Mouse (Mus musculus) stomach, postnatal 0 days (tissue): ENCODE measurements around the gene Rps29. TPM values are rescaled to one million over a fixed set of nuclear protein-coding genes. Genes with fewer than 3 reads are reported as not detected.
"Not testable (repeated sequence)": the region's sequence is repeated elsewhere in the genome, so short reads cannot be mapped to it uniquely, and the experiment has no call there.

Experiments
- ATAC-seq: fragments of 200-750 bp; cut with Nextera tagmentation; 2 replicates; pipeline ENCODE4 v1.8.0; 2017; ENCODE audit not compliant: low FRiP score, low TSS enrichment
- DNase-seq: peaks from one replicate; pipeline ENCODE4 v3.0.0-alpha.2; 2016; ENCODE audit warnings: low spot score
- H3K27ac ChIP-seq: fragments of 300-500 bp; sonication (generic); replicated peaks from 2 replicates; pipeline ENCODE4 v1.5.1; 2014; ENCODE audit warnings: mild to moderate bottlenecking, control low read depth
- H3K27me3 ChIP-seq: fragments of 300-500 bp; sonication (generic); 2 replicates; pipeline ENCODE4 v1.6.1; 2014; ENCODE audit warnings: low read length; ENCODE audit not compliant: control insufficient read depth, insufficient read depth
- H3K36me3 ChIP-seq: fragments of 300-500 bp; sonication (generic); 2 replicates; pipeline ENCODE4 v1.6.1; 2014; ENCODE audit warnings: low read length, mixed read lengths; ENCODE audit not compliant: control insufficient read depth, insufficient read depth
- H3K4me1 ChIP-seq: fragments of 300-500 bp; sonication (generic); replicated peaks from 2 replicates; pipeline ENCODE4 v1.6.1; 2014; ENCODE audit warnings: antibody characterized with exemption; ENCODE audit not compliant: control insufficient read depth, insufficient read depth
- H3K4me2 ChIP-seq: fragments of 300-500 bp; sonication (generic); replicated peaks from 2 replicates; pipeline ENCODE4 v1.6.1; 2014; ENCODE audit warnings: low read depth, mild to moderate bottlenecking, control low read depth, moderate library complexity
- H3K4me3 ChIP-seq: fragments of 300-500 bp; sonication (generic); 2 replicates; pipeline ENCODE4 v1.5.1; 2014; ENCODE audit warnings: low read depth, low read length, control low read depth
- H3K9ac ChIP-seq: fragments of 300-500 bp; sonication (generic); 2 replicates; pipeline ENCODE4 v1.6.1; 2014; ENCODE audit warnings: mild to moderate bottlenecking, low read length, control low read depth, mixed read lengths
- H3K9me3 ChIP-seq: fragments of 300-500 bp; sonication (generic); 2 replicates; pipeline ENCODE4 v1.6.1; 2016; ENCODE audit warnings: low read length; ENCODE audit not compliant: control insufficient read depth
- CTCF ChIP-seq: IDR thresholded peaks from 2 replicates; pipeline ENCODE4 v1.5.1; 2016; ENCODE audit warnings: antibody characterized with exemption, low read depth, mild to moderate bottlenecking, moderate library complexity
- EP300 ChIP-seq: optimal IDR thresholded peaks from 2 replicates; pipeline ENCODE3; 2016; ENCODE audit warnings: antibody characterized with exemption
- WGBS: fragments of 180-500 bp; shearing (Covaris S2); extraction: QIAGEN DNeasy Blood & Tissue Kit; methylation state at CpG from one replicate; pipeline ENCODE4 v1.1.7; 2014; 5-methylcytosine and 5-hydroxymethylcytosine counted together
- polyA plus RNA-seq: library from polyadenylated mRNA; unstranded; fragments of >200 nt; fragmentation: Nextera tagmentation; extraction: Ambion mirVana; gene quantifications from 2 replicates; pipeline ENCODE4 v1.2.1, GENCODE M21; 2015

Gene Rps29
- polyA plus RNA-seq, 1 experiment from 2014 or later = 2,229 TPM

GRCm38 (mm10) chr12:69175975-69176374 lies 17.0 kb upstream of the Rps29 start:
- H3K36me3 ChIP-seq = no peaks in the 10 kb centered on the region
- 80% methylated on average over 3 of the region's 3 CpGs for WGBS
- no peaks in the 10 kb centered on the region for H3K4me1 ChIP-seq
- no peaks in the 10 kb centered on the region for H3K27me3 ChIP-seq
- H3K9ac ChIP-seq = no peak overlapping the region
- no peaks in the 10 kb centered on the region for H3K9me3 ChIP-seq
- H3K27ac ChIP-seq = no peak overlapping the region
- DNase-seq (no peak), ATAC-seq (peak; percentile 78)
- H3K4me2 ChIP-seq = no peak overlapping the region
- no peak overlapping the region for H3K4me3 ChIP-seq
- TF ChIP-seq EP300 (no peak), CTCF (no peak)

GRCm38 (mm10) chr12:69171307-69171706 lies 12.3 kb upstream of the Rps29 start:
- no peak overlapping the region for H3K9ac ChIP-seq
- DNase-seq = no peak
- WGBS = 91% methylated on average over 2 of the region's 2 CpGs
- H3K4me2 ChIP-seq = no peak overlapping the region
- H3K4me1 ChIP-seq = no peaks in the 10 kb centered on the region
- no peaks in the 10 kb centered on the region for H3K36me3 ChIP-seq
- H3K27me3 ChIP-seq = no peaks in the 10 kb centered on the region
- no peak overlapping the region for H3K4me3 ChIP-seq
- no peaks in the 10 kb centered on the region for H3K9me3 ChIP-seq
- no peak overlapping the region for H3K27ac ChIP-seq
- no peak for ATAC-seq
- TF ChIP-seq CTCF (no peak), EP300 (no peak)

GRCm38 (mm10) chr12:69168461-69169106 lies 9.6 kb upstream of the Rps29 start, which contains the start of gene Lrr1:
Gene Lrr1, plus strand, starts transcription at chr12:69168814.
- Histone ChIP-seq H3K4me1 (no peaks in the 10 kb centered on the region), H3K27me3 (no peaks in the 10 kb centered on the region), H3K36me3 (no peaks in the 10 kb centered on the region), H3K9ac (peak within 1 kb of the TSS; percentile 61), H3K4me2 (peak within 1 kb of the TSS; percentile 93), H3K9me3 (no peaks in the 10 kb centered on the region), H3K27ac (0 out of 2 replicates have a peak within 1 kb of the TSS, but pooled peaks have one; percentile 31), H3K4me3 (peak within 1 kb of the TSS; percentile 65)
- peak; percentile 83 for DNase-seq
- TF ChIP-seq CTCF (0 out of 2 replicates have a peak, but pooled peaks have one; percentile 5), EP300 (peak; percentile 98)
- peak; percentile 81 for ATAC-seq
- WGBS = under 1% methylated on average over 40 of the region's 40 CpGs

GRCm38 (mm10) chr12:69167656-69168460 lies 8.9 kb upstream of the Rps29 start:
- no peaks in the 10 kb centered on the region for H3K36me3 ChIP-seq
- ATAC-seq = no peak
- no peaks in the 10 kb centered on the region for H3K4me1 ChIP-seq
- H3K27ac ChIP-seq = no peak overlapping the region
- H3K4me3 ChIP-seq = peak overlapping the region; percentile 65
- WGBS = 7% methylated on average over 18 of the region's 18 CpGs
- H3K9ac ChIP-seq = peak overlapping the region; percentile 61
- no peak for DNase-seq
- no peaks in the 10 kb centered on the region for H3K27me3 ChIP-seq
- peak overlapping the region; percentile 93 for H3K4me2 ChIP-seq
- no peak for TF ChIP-seq EP300
- no peak for TF ChIP-seq CTCF
- no peaks in the 10 kb centered on the region for H3K9me3 ChIP-seq

GRCm38 (mm10) chr12:69166861-69167581 lies 8.0 kb upstream of the Rps29 start:
- H3K9ac ChIP-seq, ATAC-seq, DNase-seq, H3K9me3 ChIP-seq, H3K4me3 ChIP-seq, H3K36me3 ChIP-seq, H3K4me2 ChIP-seq, H3K4me1 ChIP-seq, H3K27me3 ChIP-seq, H3K27ac ChIP-seq: not testable (repeated sequence)
- 71% methylated on average over 8 of the region's 8 CpGs for WGBS
